Mouse (Mus musculus): ENCODE data around the gene Iqsec2. TPM values are rescaled to one million over a fixed set of nuclear protein-coding genes. Genes with fewer than 3 reads are reported as not detected.

Gene Iqsec2
- polyA plus RNA-seq, 1 experiment = 6.6 TPM

DNA sequence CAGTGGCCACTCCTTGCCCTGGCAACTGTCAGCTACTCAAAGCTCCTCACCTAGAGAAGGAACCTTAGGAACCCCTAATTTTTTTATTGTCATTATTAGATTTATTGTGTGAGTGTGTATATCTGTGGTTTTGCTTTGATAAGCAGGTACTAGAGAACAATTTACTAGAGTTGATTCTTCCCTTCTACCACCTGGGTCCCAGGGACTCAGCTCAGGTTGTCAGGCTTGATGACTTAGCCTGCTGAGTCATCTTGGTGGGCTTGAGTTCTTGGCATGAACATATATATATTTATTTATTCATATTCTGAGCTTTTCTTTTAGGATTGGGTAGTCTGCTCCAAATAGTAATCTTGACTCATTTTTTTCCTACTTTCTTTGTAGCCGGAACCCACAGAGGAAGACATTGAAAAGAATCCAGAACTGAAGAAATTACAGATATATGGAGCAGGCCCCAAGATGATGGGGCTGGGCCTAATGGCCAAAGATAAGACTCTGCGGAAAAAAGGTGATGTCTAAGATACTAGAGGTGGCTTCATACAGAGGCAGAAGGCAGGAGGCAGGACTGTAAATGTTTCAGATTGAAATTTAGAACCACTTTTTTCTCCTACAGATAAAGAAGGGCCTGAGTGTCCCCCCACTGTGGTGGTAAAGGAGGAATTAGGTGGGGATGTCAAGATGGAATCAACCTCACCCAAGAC lies 100.6 kb downstream of the Iqsec2 start:
- DNase-seq (ENCODE audit: low read depth) = no peak

GRCm38 (mm10) chrX:152271189-152271588 lies 127.1 kb downstream of the Iqsec2 start:
- no peak for DNase-seq (ENCODE audit: low read depth)

Other genes with a start within 250 kb of the Iqsec2 start
- gene Hsd17b10, start 142.4 kb upstream of the Iqsec2 start, polyA plus RNA-seq (2012; rRNA removed) = 80.2 and 95.4 TPM in 2 replicates
- gene Ribc1, start 128.0 kb upstream of the Iqsec2 start, polyA plus RNA-seq (2012; rRNA removed) = 0.61 and 1.1 TPM in 2 replicates
- gene Smc1a, start 127.8 kb upstream of the Iqsec2 start, polyA plus RNA-seq (2012; rRNA removed) = 20.2 and 20.7 TPM in 2 replicates
- gene Kdm5c, start 88.8 kb downstream of the Iqsec2 start, polyA plus RNA-seq (2012; rRNA removed) = 27.6 and 32.5 TPM in 2 replicates
- gene Kantr, start 183.2 kb downstream of the Iqsec2 start, polyA plus RNA-seq (2012; rRNA removed) = 8.1 and 8.3 TPM in 2 replicates
- 58.8 and 66.3 TPM in 2 replicates for gene Tspyl2, start 198.2 kb downstream of the Iqsec2 start, polyA plus RNA-seq (2012; rRNA removed)
- 2.1 and 2.6 TPM in 2 replicates for gene Gpr173, start 224.4 kb downstream of the Iqsec2 start, polyA plus RNA-seq (2012; rRNA removed)

All from gonadal fat pad, adult 2 months (tissue).